Mouse (Mus musculus) liver, embryonic 14.5 days (tissue): ENCODE results near the gene 4930578G10Rik.
"Not testable (repeated sequence)": the region's sequence is repeated elsewhere in the genome, so short reads cannot be mapped to it uniquely, and the experiment has no call there.

Source experiments
- CTCF ChIP-seq: IDR thresholded peaks from 2 replicates; pipeline ENCODE4 v1.5.1; 2016; ENCODE audit warnings: antibody characterized with exemption, low read depth, control low read depth
- EP300 ChIP-seq: IDR thresholded peaks from 2 replicates; pipeline ENCODE4 v1.6.1; 2016; ENCODE audit warnings: antibody characterized with exemption, low read depth

DNA sequence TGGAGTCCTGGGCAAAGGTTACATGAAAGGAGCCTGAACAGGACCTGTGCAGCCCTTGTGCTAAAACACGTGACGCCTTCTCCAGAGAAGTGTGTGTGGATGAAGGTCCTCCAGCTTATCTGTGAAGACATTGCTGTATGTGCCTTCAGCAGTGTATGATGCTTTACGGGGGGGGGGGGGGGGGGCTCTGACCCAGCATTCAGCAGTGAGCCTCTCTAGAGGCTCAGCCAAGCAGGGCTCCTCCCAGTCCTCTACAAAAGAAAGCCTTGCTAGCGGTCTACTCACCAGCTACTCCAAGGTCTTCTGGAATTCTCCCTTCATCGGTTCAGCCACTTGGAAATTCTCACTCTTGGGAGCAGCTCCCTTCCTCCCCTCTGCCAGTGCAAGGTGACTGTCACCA, 128.1 kb downstream of the 4930578G10Rik start:
- not testable (repeated sequence) for TF ChIP-seq CTCF
- TF ChIP-seq EP300: peak; percentile 45; the same call in 1 of the 2 replicates
